Mouse (Mus musculus) right cerebral cortex, postnatal 10 days (tissue): ENCODE data around the gene C3ar1.

Source experiments
- DNase-seq, 2 experiments: peaks; one replicate each; pipeline ENCODE4 v3.0.0; 2021; ENCODE audit warnings: low spot score in 2 of 2

Gene C3ar1

DNA sequence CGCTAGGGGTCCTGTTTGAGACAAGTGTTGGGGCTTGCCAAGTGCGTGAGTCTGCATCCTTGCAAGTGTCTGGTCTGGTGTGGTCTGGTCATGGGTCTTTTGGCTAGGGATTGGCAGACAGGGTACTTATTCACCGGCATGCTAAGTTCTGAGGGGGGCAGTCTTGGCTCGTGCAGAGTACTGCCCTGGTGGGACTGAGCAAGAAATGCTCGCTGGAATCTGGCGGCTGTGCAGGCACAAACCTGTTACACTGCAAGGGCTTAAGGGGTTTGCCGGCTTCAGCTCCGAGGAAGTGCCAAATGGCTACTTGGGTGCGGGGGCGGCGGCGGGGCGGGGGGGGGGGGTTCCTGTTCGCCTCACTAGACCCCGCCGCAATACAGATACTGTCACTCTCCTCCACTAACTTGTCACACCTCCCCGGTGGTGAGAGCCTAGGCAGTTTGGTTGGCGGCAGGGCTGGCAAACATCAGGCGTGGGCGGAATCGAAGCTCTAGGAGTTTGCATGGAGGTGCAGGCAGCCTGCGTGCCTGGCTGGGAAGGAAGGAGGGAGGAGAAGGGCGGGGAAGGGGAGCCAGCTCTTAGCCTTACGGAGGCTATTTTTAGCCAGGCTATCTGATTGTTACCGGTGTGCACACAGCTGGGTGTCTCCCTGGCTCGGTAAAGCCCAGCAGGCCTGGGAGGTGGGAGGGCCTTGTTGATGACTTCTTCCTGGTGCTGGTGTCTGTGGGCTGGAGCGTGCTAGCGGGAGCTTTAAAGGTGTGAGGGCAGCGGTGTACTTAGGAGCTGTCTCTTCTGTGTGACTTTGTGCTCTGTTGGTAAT is 29.8 kb downstream of the C3ar1 start:
- peak; percentile 88 to 91 for DNase-seq

DNA sequence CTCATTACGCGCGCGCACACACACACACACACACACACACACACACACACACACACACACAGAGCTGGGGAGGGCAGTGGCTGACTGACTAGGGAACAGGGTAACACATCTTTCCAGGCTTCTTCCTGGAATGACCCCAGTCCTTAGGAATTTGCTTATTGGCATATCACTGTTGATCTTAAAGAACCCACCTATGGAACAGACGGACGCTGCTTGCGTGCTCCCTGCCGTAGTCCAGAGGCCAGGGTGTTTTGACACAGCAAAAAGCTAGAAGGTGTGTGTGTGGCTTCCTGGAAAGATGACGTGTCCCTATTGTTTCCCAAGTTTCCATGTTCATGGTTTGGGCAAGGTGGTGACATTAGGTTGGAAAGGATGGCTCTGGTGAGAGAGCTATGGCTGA is 30.8 kb downstream of the C3ar1 start:
- no peak for DNase-seq

DNA sequence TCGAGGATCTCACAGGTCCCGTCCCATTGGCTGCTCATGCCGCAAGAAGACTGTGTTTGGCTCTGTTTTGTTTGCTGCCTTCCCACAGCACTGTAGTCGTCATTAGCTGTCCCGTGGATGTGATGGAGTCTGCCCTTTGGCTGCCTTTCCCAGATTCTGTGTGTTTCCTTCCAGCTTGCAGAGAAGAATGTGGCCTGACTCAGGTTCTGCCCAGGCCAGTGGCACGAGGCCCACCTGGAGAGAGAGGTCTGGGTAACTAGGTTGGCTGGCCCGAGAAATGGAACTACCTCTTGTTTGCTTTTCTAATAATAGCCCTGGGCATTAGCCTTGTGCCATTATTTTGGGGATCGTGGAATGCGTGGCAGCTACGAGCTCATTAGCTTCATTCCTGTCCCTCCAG is 31.9 kb downstream of the C3ar1 start:
- DNase-seq: no peak

DNA sequence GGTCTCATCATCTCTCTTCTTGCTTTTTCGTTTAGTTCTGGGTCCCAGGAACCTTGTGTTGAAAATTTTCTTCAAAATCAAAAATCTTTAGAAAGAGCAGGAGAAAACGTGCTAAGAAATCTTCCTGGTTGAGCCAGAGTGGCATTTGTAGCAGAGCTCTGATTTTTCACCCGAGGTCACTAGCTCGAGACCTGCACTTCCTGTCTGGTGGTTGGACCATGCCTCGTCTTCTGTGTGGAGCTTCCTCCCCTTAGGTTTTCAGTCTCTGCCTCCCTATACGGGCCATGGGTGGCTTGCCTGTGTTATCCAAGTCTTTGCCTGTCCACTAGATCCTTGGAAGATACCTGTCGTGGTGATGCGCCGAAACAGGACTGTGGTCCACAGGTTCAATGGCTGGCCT is 34.1 kb downstream of the C3ar1 start:
- DNase-seq: no peak

DNA sequence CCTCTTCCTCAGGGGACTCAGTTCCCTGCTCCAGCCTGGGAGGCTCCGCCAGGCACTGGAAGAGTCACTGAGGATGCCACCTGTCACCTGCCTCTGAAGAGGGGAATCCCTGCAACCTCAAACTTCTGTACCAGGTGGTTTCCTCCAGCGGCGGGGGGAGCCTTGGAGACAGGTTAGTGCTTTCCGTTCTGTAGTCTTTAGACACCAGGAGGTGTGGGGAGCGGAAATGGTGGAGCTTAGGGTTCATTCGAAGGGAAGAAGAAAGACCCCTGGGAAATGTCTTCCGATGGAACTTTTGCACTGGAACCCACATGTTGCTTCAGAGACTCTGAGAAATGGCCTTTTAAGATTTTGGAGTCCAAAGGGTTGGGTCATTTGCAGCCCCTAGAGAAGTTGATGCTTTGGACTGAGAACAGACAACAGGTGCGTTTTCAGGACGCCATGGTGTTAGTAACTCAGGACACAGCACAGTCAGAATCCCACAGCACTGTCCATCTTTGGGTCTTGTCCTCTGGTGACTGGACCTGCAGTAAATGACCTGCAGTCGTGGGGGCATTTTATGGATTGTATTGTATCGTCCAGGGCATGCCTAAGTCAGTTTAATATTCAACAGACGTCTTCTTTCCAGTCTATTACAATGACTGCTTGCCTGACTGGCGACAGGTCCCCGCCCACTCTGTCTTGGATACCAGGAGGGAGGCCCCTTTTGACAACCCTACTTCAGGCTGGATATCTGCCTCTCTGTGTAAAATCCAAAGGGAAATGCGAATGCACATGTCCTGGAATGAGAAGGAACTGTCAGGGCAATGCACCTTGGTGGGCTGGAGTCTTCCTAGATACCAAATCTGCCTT is 34.9 kb downstream of the C3ar1 start:
- DNase-seq: no peak

DNA sequence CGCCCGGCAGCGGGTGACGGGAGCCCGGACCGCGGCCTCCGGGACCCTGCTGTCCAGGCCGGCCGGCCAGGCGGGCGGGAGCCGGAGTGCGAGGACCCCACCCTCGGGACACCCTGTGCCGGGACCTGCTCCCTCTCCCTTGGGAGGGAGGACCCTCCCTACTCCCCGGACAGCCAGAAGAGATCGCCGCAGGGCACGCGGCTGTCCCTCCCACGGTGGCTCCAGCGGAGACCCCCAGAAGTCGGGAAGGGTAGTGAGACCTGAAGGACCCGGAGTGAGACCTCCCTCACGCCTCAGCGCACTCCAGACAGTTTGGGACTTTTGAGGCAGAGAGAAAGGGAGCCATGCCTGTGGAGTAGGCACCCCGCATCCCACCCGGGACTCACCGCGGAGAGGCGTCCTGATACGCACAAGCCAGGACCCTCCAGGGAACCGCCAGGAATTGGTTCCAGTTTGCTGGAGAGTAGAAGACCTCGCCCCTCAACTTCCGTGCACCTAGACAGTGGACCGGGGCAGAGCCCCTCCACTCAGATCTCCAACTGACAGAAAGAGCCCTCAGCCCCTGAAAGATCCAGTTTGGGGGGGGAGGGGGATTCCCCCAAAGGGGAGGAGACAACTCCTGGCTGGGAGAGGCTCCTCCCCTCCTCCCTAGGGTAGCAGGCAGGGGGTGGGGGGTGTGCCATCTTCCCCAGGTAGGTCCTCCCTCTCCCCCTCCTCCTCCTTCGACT is 35.7 kb downstream of the C3ar1 start:
- peak; percentile 44 to 52 for DNase-seq

DNA sequence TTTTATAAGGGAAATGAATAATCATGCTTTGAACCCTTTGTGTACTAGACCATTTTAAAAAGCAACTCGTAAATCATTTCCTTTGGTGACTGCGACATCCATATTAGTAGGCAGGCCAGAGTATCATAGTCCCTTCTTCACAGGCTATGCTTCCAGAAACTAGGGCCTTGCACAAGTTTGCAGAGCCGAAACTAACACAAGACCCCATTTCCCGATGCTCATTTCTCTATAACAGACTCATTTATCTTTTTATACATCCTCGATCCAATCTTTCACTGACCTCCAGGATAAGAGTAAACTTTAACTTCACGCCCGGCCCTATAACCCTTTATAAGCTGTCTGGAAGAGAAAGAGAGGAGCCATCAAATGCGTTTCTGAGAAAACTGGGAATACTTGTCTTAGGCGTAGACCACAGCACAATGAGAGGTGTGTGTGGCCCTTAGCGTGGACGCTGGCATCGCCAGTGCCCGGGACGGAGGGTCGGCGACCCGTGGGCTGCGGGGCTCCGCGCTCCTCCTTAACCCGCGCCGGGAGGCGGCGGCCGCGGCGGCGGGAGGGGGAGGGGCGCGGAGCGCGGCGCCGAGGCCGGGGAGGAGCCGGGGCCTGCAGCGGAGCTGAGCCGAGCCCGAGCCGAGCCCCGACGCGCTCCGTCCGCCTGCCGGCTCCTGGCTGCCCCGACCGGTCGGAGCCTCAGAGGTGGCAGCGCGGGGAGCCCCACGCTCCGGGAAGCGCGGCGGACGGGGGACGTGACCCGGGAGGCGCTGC is 36.5 kb downstream of the C3ar1 start, which contains the start of gene Foxj2:
TSS of gene Foxj2 (plus strand) at position 609 of the 765 bp plus-strand sequence.
- peak; percentile 63 to 76 for DNase-seq

DNA sequence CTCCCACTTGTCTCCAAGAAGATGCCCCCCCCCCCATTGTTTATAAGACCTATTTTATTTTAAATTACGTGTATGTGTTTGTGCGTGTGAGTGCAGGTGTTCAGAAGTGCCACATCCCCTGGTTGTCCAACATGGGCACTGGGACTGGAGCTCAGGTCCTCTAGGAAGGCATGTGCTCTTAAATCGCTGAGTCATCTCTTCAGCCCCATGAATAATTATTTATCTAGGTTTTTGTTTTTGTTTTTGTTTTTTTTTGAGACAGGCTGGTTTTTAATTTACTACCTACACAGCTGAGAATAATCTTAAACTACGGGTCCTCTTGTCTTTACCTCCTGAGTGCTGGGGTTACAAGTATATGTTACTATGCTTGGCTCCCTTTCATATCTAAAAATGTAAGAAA is 42.3 kb downstream of the C3ar1 start:
- no peak for DNase-seq

DNA sequence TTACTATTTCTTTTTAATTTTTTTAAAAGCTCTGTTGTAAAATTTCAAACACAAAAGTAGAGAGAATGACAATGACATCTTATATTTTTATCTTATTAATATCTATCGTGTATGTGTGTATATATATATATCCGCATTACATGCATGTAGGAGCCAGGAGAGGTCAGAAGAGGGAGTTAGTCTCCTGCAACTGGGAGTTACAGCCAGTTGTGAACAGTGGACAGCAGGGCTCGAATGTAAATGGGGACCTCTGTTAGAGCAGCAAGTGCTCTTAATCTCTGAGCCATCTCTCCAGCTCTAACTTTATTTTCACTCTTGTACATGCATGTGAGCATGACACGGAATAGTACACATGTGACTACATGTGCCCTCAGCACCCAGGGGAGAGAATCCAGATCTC is 43.2 kb downstream of the C3ar1 start:
- DNase-seq: no peak

DNA sequence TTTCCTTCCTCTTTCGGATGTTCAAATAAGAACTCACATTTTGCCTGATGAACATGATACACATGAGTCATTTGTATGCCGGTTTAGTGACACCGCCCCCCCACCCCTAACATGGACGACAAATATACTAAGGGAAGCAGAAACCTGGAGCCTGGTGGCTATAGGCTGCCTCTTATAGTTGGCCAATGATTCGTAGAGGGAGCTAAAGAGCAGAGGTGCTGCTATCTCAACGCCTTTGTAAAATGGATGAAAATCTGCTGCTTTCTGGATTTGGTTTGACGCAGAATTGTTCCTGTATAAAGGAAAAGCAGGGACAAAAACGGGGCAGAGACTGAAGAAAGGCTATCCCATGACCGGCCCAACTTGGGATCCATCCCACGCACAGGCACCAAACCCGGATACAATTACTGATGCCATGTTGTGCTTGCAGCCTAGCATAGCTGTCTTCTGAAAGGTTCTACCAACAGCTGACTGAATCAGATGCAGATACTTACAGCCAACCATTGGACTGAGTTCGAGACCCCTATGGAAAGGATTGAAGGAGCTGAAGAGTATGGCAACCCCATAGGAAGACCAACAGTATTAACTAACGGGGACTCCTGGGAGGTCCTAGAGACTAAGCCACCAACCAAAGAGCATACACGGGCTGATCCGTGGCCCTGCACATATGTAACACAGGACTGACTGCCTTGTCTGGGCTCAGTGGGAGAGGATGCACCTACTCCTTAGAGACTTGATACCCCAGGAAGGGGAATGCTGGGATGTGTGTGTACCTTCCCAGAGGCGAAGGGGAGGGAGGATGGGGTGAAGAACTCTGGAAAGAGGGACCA is 44.0 kb downstream of the C3ar1 start:
- DNase-seq: peak; percentile 41 to 54

DNA sequence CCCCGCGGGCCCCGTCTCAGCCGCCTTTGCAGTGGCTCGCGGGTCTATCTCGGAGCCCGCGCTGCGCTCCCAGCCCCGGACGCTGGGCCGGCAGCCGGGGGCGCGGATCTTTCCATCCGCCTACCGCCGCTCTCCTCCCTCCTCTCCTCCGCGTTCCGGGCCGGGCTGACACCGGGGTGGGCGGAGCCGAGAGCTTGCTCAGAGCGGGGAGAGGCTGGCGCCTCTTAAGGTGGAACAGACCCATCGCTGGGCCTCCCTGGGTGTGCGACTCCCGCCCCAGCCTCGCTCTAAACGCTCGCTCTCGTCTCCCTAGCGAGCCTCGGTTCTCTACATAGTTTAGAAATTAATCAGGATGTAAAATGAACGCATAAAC is 44.7 kb downstream of the C3ar1 start:
- DNase-seq: peak; percentile 93 to 94

DNA sequence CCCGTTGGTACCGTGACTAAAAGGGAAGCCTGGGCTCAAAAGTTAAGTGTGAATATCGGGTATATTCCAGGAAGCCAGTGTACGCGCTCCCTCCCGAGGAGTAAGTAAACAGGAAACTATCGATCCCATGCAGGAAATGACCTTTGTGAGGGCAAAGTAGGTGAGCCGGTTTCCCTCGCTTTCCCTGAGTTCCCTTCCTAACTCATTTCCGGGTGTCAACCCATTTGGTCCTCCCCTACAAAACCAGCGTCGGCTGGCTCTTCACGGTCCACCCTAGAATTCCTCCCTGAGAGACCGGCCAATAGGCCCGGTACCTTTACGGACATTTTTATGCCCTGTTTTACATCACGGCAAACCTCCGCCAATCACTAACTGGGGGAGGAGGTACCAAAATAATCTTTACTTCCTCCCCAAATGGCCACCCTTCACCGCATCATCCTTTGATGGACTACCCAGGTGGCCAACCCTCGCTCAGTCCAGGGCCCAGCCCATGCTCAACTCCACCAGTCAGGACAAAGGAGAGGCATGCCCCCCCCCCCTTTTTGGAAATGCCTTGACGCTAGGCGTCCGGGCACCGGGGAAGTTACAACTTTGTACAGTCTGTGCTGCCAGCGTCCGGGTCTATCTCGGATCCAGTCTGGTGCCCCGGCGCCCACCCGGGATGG is 45.2 kb downstream of the C3ar1 start:
- peak; percentile 99 to 100 for DNase-seq

DNA sequence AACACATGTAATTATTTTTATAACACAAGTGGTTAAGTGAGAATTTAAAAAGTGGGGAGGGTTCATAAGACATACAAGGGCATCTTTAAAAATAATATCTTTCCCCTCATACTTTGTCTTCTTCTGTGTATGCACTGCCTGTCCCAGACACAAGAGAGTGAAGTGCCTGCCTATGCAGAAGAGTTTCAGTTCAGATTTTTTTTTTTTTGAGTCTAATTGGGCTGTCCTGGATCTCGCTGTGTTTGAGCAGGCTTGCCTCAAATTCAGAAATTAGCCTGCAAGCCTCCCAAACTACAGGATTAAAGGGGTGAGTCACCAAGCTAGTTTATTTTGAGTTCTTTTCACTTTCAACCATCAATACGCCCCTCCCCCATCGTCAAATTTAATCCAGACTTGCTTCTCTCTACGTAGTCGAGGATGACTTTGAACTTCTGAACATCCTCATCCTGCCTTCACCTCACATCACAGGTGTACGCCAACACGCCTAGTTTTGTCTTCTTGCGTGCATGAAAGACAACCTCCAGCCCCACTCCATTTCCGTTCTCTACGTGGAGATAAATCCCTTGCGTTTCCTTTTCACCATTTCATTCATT is 45.8 kb downstream of the C3ar1 start:
- peak; percentile 45 to 62 for DNase-seq

DNA sequence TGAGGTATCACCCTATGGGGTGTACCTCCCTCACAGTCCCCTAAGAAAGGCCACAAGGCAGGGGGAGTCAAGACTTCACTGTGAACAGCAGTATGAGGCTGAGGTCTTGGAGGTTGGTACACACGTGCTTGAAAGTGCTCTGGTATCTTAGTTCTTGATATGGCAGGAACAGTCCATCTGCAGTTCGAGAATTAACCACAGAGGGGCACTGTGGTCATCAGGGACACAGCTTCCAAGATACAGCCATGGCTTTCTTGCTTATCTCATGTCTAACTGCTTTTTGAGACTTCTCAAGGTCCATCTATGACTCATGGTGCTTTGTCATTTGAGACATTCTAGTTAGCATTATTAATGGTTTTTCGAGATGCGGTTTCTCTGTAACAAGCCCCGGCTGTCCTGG is 51.5 kb downstream of the C3ar1 start:
- DNase-seq: peak; percentile 72 to 84

DNA sequence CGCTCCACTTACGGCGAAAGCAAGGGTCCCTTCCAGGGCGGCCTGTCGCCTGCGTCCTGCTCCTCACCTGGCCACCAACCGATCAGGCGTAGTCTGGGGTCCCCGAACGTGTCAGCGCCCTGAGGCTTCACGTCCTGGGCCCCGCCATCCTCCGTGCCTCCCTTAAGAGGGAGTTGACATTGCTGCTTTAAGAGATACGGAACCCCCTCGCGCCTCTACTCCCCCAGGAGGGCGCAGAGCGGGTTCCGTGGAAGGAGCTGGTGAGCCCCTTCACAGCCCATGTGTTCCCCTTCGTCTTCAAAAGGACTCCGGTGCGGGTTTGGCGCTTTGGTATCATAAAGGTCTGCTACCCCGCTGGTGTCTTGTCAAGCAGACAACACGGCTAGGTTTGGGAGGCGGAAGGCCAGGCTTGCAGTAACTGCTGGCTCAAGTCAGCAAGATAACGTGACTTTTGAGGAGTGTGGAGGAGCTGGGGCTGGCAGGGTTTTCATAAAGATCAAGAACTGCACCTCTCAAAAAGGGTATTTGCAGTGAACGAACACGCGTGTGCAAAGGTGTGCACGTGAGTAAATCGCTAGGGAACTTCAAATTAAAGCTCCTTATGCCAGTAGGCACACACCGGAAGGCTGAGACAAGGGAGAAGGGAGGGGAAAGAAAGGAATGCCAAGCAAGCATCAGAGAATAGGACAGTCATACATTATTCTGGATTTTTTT is 54.0 kb downstream of the C3ar1 start:
- DNase-seq: peak; percentile 58 to 64

DNA sequence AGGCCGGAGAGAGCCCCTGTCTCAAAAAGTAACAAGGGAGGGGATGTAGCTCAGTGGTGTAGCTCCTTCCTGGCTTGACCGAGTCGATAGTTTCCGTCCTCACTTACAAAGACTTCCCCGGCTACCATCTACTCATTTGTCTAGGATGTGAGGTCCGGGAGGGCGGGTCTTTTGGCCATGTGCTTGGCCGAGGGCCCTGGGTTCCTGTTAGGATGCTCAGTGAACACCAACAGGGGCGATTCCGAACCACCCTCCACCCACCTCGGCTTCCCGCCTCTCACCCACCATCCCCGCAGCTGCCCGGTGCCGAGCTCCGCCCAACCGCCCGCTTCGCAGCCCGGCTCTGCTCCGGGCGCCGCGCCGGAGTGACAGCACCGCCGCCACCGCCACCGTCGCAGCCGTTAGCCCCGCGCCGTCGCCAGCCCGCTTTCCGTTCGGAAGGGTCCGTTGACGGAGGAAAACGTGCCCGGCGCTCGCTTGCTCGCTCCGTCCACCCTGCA is 54.6 kb downstream of the C3ar1 start, which contains the start of gene Slc2a3:
TSS of gene Slc2a3 (minus strand) at position 340 of the 500 bp plus-strand sequence.
- DNase-seq: peak; percentile 65 to 73

DNA sequence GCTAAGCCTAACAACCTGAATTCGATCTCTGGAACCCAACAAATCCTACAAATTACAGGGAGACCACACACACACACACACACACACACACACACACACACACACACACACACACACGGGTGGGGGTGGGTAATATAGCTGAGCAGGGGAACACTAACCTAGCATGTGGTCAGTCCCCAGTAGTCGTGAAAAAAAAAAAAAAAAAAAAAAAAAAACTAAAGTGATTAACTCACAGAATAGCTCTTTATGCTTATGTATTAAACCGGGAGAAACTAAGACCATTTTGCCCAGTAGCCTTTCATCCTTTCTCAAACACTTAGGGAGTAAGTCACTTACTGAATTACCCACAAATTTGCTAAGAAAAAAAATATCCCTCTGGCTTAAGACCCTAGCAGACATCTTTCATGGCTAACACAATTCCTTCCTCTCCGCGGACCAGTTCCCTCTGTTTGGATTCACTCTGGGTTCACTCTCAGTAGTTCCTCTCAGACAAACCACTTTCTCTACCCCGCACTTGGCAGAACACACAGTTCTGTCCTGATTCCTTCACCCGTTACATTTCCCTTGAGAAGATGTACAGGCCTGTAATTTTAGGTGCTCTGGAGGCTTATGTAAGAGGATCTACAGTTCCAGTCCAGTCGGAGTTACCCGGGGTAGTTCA is 55.2 kb downstream of the C3ar1 start:
- DNase-seq: no peak
